Mouse (Mus musculus): ENCODE measurements at regions not wholly inside any gene's neighbourhood (a gene's known extent, or its start where the extent isn't known, plus 50 kb on each side); places are given as distances from the start of the nearest gene placed in this dataset.

GRCm38 (mm10) chr14:72942571-72942970 is 106.3 kb downstream of the Cysltr2 start:
- TF ChIP-seq POLR2A (IDR thresholded peaks at IDR 0.05; ENCODE audit: control insufficient read depth, low read depth, low read length) (no peak), CTCF (IDR thresholded peaks at IDR 0.05; ENCODE audit: control insufficient read depth, insufficient read depth, insufficient replicate concordance, low read depth, low read length) (no peak)
